Mouse (Mus musculus): Measurements from ENCODE around the gene Cx3cr1.

Gene Cx3cr1

DNA sequence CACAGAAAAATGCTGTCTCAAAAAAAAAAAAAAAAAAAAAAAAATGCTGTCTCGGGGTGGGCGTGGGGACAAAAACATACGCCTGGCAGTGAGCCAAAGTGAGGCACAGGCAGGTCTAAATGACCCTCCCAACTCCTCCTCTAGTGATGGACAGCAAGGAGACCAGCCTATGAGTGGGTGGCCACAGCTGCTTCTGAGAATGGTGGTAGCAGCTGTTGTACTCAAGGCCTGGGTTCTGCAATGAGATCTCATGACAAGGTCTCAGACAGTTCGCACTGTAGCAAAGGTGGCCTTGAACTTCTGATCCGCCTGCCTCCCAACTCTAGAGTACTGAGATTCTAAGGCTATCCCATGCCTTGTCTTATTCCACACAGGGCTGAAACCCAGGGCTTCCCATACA lies 128.3 kb downstream of the Cx3cr1 start:
- no peak for DNase-seq (ENCODE audit: low spot score in 2 of 2)

GRCm38 (mm10) chr9:119939646-119940045 lies 130.0 kb downstream of the Cx3cr1 start:
- no peak for DNase-seq (ENCODE audit: low spot score in 2 of 2)

GRCm38 (mm10) chr9:119938496-119938895 lies 131.2 kb downstream of the Cx3cr1 start:
- no peak for DNase-seq (ENCODE audit: low spot score in 2 of 2)

GRCm38 (mm10) chr9:119937005-119937773 lies 132.5 kb downstream of the Cx3cr1 start, which contains the start of the genes Gorasp1 and Ttc21a:
TSS of gene Gorasp1 (minus strand) at chr9:119937565.
TSS of gene Ttc21a (plus strand) at chr9:119937606.
- peak; percentile 87 to 90 for DNase-seq (ENCODE audit: low spot score in 2 of 2)

DNA sequence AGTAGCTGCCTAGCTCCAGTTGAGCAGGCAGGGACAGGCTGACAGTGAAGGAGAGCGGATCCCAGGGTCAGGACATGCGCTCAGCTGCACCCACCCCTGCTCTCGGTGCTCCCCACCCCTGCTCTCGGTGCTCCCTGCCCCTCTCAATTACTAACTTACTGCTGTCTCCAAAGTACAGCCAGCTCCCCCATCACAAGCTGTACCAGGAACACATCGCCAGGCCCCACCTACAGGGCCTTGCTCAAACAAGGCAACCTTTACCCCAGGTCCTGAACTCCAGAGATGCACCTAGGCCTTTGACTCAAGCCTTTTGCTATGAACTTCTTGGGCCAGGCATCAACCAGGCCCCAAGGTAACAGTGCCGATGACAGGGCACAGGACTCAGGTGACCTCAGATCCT lies 136.0 kb downstream of the Cx3cr1 start:
- no peak for DNase-seq (ENCODE audit: low spot score in 2 of 2)

DNA sequence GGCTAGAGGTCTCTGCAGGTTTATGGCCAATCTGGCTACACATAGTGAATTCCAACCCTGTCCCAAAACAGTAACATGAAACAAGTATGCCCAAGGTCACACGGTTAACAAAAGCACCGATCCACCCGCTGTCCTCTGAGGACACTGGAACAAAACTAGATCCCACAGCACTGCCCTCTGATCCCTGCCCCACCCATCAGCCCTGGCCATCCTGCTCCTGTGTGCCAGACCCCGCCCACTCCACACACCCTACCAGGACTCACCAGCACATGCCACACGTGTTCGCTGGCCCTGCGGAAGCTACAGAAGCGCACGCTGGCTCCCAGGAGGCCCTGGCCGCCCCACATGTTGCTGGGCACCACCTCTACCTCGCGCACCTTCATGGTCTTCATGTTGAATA lies 137.3 kb downstream of the Cx3cr1 start:
- DNase-seq (ENCODE audit: low spot score in 2 of 2) = no peak

- DNase-seq (ENCODE audit: low spot score in 2 of 2) = no peak
Measured at GRCm38 (mm10) chr9:119926497-119926896, 143.2 kb downstream of the Cx3cr1 start.

DNA sequence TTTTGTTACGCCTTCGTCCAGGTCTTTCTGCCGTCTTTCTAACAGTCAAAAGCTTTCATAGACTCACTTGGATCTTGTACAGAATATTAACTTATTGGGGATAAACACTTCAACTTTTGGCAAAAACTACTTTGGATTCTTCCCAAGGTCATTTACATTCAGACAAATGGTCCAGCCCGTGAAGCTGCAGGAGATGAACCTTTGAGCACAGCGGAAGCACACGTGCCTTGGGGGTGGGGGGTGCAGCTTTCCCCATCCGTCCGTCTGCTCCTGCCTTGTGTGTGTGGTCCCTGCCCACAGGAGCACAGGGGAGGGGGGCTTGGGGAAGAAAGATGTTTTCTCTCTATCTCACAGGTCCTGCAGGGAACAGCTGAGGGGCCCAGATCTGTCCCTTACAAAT lies 143.9 kb downstream of the Cx3cr1 start:
- DNase-seq (ENCODE audit: low spot score in 2 of 2) = no peak

DNA sequence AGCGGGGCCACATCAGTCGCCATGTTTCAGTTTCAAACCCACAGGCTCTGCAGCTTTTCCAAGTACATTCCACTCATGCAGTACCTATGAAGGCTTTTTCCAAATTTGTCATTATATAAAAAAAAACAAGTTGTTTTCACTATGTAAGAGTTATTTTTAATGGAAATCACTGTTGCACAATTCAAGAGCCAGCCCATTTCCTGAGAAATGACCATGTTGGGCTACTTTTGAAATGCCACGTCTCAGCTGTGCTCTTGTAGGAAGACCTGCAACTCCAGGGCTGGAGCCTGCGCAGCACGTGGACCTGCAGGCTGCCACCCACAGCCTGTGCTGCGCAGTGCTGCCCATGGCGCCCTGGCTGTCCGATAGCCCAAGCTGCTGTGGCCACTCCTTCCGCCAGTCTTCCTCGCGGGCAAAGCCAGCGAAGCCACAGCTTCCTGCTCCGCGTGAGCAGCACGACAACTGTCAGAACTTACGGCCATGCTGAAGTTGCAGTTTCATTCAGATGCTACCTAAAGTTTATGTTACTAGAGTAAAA lies 144.5 kb downstream of the Cx3cr1 start:
- DNase-seq (ENCODE audit: low spot score in 2 of 2) = no peak

- no peak for DNase-seq (ENCODE audit: low spot score in 2 of 2)
Measured at GRCm38 (mm10) chr9:119923462-119923861, 146.2 kb downstream of the Cx3cr1 start.

GRCm38 (mm10) chr9:119919858-119920257 lies 149.8 kb downstream of the Cx3cr1 start:
- DNase-seq (ENCODE audit: low spot score in 2 of 2) = no peak

GRCm38 (mm10) chr9:119913087-119913838 lies 156.4 kb downstream of the Cx3cr1 start:
- DNase-seq (ENCODE audit: low spot score in 2 of 2) = no peak

DNA sequence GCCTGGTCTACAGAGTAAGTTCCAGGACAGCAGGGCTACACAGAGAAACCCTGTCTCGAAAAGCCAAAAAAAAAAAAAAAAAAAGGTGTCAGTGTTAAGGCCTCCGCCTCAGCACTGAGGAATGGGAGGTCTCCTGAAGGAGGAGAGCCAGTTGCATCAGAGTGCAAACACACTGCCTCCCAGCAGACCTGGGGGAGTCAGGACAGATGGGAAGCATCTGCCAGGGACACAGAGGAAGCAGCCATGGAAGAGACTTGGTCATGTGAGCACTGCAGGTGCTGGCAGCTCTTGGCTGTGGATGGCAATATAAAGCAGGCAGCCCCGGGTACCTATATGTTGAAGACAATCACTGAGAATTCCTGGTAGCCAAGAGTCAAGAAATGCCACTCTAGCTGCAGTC lies 159.7 kb downstream of the Cx3cr1 start:
- no peak for DNase-seq (ENCODE audit: low spot score in 2 of 2)

GRCm38 (mm10) chr9:119908708-119909107 lies 161.0 kb downstream of the Cx3cr1 start:
- no peak for DNase-seq (ENCODE audit: low spot score in 2 of 2)

DNA sequence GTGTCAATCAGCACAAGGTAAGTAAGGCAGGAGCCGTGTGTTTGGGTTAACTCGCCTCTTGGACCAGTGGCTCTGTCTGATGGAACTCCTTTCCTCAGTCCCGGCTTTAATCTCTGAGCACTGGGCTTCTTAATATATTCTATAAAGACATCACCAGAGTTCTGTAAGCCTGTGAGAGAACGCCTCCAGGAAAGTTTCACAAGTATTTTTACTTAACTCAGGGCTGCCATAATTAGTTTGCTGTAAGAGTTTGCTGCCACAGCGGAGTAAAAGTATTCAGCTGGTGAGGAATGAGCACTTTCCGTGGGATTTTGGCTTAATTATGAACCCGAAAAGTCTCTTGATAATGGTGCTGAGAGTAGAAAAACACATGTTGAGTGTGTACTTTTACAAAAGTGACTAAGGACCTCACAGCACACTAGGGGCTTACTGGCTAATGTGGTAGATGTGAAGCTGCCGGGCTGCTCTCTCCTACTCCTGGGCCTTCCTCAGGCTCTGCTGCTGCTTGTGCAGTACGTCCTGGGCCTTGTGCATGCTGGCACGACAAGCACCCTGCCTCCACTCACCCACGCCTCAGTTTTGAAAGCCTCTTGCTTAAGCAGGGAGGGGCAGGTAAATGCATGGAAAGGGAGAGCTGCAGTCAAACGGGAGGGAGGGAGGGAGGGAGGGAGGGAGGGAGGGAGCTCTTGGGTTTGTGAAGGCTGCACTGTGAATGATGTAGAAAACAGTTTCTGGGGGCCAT lies 167.1 kb downstream of the Cx3cr1 start:
- no peak for DNase-seq (ENCODE audit: low spot score in 2 of 2)

DNA sequence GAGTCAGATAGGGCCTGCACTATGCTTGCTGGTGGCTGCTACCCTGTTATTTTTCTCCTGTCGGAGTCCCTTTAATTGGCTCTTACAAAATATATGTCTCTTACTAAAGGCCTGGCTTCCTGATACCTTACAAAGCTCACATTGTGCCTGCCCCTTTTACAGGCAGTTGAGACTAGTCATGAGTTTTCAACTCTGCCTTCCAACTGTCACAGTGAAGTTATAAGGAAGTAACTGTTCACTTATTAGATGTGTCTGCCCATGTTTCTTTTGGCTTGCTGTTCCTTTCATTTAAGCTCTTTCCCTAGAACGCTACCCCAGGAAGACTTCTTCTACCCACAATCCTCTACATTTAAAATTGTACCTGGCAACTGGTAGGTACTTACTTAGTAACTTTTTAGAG lies 170.2 kb downstream of the Cx3cr1 start:
- no peak for DNase-seq (ENCODE audit: low spot score in 2 of 2)

- peak; percentile 19 to 33 for DNase-seq (ENCODE audit: low spot score in 2 of 2)
Measured at GRCm38 (mm10) chr9:119895040-119895721, 174.5 kb downstream of the Cx3cr1 start.

DNA sequence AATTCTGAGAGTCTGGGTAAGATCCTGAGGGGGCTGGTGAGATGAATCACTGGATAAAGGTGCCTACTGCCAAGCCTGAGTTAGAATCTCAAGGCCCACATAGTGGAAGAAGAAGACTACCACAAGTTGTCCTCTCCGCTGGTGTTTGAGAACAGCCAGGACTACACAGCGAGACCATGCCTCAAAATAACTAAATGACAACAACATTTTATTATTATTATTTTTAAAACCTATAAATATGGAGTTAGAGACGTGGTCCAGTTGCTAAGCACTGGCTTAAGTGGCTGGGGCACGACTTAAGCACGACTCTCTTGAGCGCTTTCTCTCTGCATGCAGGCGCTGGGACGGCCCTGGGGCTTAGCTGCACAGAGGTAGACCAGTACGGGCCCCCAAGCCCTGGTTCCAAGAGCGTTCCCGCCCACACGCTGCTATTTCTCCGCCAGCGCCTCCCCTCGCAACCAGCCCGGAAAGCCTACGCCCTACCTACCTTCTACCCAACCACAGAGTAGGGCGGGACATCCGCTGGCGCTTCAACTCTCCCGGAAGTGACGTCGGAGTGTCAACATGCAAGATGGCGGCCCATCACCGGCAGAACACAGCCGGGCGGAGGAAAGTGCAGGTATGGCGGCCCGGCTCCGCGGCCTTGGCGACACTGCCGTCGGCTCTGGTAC lies 175.2 kb downstream of the Cx3cr1 start, which contains the start of gene Wdr48:
TSS of gene Wdr48 (plus strand) at position 540 of the 671 bp plus-strand sequence.
- DNase-seq (ENCODE audit: low spot score in 2 of 2) = peak; percentile 92 to 93

- DNase-seq (ENCODE audit: low spot score in 2 of 2) = no peak
Measured at GRCm38 (mm10) chr9:119893881-119894280, 175.8 kb downstream of the Cx3cr1 start.

GRCm38 (mm10) chr9:119890692-119891091 lies 179.0 kb downstream of the Cx3cr1 start:
- DNase-seq (ENCODE audit: low spot score in 2 of 2) = no peak

- no peak for DNase-seq (ENCODE audit: low spot score in 2 of 2)
Measured at GRCm38 (mm10) chr9:119889446-119889845, 180.2 kb downstream of the Cx3cr1 start.

Measured in frontal cortex, postnatal 25 days (tissue).